Mouse (Mus musculus) mouse embryonic stem cell (cell line): ENCODE results near the gene Nedd9.
"Not testable (repeated sequence)": the region's sequence is repeated elsewhere in the genome, so short reads cannot be mapped to it uniquely, and the experiment has no call there.

Source experiments
- in situ Hi-C, 2 experiments: fragments of 300-500 bp; cut with MboI; formaldehyde crosslinking; loops; 1 replicate in 1 of 2; 3 replicates in 1 of 2; pipeline ENCODE4 v1.14.3; 2019 to 2020; ENCODE audit warnings: low sequenced_read_pairs in 2 of 2, low pct_unique_long_range_greater_than_20kb in 1 of 2, mixed read lengths in 1 of 2; ENCODE audit not compliant: unreplicated experiment in 1 of 2

Gene Nedd9

DNA sequence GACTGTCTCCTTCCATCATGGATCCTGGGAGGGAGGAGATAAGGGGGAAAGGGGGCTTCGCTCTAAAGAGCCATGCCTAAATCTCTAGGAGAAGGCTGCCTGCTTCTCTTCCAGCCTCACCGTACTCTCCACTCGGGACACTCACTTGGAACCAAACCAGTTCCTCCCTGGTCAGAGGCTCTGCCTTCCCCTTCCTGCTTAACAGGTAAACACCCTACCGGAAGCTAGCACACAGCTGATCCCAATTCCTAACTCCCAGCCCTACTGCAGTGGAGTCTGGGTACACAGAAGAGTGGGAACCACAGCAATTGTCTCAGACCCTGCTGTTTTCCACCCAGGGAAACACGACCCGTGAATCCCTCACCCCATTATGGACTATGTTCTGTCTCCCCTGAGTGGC, 191.3 kb downstream of the Nedd9 start:
- in situ Hi-C loops: no loop called here

DNA sequence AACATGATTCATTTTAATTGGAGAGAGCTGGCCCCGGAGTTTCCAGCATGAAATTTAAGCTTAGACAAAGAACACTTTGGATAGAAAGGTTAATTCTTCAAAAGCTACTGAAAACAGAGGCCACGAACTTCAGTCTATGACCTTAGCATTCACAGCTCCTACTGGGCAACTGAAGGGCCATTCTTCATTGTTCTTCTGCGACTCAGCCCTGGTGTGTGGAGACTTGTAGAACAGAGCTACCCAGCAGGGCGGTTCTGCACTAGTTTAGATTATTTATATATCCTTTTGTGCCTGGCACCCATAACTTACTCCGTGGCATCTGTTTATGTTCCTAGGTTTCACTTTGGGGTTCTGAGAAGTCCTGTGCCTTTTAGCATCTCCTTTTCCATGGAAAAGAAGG, 193.6 kb downstream of the Nedd9 start:
- in situ Hi-C loops: loop anchor here in 1 of 2 experiments (5.0 kb wide), 1 partner anchor 279 kb away; no protein-coding TSS in a partner anchor

DNA sequence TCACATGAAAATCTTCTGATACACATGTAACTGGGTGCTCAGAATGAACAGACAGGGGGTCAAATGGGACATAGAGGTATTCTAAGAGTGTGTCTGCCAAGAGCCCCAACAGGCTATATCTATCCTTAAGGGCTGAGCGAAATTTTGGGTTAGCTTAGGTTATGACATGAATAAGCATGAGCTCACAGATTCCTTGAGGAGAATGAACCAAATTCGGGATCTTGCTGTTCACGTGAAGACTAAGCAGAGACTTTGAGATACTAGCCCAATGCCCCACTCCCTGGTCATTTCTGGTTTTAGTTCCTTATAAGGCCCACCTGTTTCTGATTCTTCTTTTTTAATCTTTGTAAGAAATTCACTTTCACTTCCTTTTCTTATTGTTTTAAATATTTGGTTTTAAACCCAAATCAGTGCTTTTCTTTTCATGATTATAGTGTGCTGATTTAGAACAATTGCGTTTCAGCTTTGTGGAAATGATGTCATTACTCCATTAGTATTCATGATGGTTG, 195.6 kb downstream of the Nedd9 start:
- in situ Hi-C loops: loop anchor here in 1 of 2 experiments (5.0 kb wide), 1 partner anchor 281 kb away; no protein-coding TSS in a partner anchor

DNA sequence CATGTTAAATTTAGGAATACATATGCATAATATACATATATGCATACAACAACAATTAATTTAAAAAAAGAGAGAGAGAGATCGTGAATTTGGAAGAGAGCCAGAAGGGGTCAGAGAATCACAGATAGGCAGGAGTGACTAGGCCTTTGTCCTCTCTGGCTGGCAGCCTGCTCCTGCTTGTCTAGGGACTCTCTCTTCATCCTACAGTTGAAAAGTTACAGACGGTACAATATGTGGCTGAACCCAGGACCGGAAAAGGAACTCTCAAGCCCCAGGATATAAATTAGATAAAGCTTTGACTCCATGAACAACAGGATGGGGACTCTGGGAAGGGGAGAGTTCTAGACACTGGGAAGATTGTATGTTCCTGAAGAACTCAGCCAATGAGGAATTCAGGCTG, 200.9 kb downstream of the Nedd9 start:
- in situ Hi-C loops: loop anchor here in 1 of 2 experiments (10.0 kb wide), 1 partner anchor 289 kb away; no protein-coding TSS in a partner anchor

DNA sequence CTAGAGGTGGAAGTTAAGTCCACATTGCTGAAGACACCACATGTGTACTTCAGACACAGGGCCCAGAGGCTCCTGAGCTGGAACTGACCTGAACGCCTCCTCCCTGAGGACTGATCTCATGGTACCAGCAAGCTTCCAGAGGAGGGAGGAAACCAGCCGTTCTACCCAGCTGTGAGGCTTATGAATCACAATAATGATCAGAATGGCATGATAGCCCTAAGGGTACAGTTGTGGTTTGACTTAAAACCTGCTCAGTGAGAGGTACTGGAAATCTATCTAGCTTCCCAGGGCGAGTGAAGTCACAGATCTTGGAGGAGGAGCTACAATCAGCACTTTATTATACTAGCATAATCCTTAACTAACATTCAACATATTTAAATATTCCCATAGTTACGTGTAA, 201.7 kb downstream of the Nedd9 start:
- in situ Hi-C loops: loop anchor here in 1 of 2 experiments (10.0 kb wide), 1 partner anchor 289 kb away; no protein-coding TSS in a partner anchor

DNA sequence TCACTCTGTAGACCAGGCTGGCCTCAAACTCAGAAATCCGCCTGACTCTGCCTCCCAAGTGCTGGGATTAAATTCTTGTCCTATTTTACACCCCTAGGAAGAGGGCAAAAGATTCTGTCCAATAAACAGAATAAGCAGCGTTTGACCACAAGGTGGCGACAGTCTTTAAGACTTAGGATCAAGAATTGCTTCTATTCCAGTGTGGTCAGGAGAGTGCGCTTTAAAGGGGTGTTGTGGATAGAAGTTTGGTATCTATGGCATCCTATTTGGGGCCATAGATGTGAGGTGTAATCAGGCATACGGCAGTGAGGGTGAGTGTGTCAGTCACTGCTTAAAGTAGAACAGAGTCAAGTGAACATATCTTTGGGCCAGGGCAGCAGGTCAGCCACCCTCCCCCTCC, 203.9 kb downstream of the Nedd9 start:
- in situ Hi-C loops: loop anchor here in 1 of 2 experiments (10.0 kb wide), 1 partner anchor 292 kb away; no protein-coding TSS in a partner anchor

DNA sequence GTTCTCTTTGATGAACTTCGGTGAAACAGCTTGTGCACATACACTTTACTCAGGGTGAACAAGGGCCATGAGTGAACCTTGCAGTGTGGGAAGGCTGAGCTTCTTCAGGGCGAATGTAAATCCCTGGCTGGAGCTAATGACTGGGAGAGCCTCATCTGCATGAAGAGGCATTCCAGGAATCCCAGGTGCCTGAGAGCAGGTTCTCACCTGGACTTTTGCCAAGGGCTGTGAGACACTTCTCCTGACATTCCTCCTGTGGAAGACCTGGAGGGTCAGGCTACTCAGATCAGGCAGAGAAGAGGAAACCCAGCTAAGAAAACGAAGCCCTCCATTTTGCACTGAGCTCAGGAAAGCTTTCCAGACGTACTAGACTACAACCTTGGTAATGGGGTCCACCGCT, 206.5 kb downstream of the Nedd9 start:
- in situ Hi-C loops: loop anchor here in 1 of 2 experiments (10.0 kb wide), 1 partner anchor 294 kb away; no protein-coding TSS in a partner anchor

DNA sequence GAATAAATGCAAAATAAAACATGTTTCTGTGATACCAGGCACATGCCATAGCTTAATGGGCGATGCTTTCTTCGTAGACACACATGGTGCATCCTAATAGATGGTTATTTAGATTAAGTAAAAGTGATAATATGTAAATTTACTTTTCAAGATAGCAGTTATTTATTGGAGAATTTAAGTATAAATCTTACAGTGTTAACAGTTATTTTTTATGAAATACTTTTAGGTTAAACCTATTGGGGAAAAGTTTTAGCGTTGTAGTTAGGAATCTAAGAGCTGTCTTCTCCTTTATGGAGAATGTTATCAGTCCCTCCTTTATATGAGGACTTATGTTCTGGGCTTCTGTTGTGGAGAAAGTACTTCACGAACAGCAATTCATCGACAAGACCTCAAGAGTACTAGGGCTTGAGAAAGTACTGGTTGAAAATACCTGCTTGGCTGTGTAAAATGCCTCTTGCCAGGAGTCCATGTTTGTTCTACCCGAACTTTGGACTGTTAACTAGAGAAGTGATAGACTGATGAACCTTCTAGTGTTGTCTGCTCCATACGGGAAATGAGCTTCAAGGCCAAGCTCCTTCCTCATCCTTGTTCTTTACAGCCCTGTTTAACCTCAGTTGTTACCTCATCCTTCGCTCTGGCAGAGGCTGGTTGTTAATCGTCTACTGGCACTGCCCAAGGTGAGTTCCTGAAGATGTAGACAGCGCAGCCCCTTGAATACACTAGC, 213.1 kb downstream of the Nedd9 start, which contains the start of gene Gm17364:
Gene Gm17364 (minus strand): TSS at position 51 of the 724 bp plus-strand sequence.
- in situ Hi-C loops: no loop called here

DNA sequence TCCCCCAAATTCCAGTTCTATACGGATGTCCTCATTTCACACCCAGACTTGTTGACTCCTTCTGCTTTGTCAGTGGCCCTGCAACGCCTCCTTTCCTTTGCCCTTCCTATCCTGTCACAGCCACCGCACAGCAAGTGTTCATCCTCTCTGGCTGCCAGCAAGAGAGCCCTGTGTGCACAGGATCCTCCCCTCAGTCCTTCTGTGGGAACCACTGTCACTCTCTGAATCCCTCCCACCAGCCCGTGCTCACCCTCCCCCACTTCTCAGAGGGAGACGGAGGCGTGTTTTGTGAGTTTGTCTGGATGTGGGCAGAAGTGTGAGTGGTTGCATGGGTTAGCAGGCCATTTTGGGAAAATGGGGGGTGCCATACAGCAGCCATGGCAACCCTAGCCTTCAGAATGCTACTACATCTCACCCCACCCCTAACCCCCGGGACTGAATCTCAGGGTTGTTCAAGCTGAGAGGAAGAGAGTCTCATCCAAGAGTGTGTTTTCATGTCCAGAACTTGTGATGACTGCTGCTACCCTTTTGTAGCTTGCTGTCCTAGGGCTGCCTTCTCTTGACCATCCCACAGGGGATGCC, 219.2 kb downstream of the Nedd9 start:
- in situ Hi-C loops: no loop called here

DNA sequence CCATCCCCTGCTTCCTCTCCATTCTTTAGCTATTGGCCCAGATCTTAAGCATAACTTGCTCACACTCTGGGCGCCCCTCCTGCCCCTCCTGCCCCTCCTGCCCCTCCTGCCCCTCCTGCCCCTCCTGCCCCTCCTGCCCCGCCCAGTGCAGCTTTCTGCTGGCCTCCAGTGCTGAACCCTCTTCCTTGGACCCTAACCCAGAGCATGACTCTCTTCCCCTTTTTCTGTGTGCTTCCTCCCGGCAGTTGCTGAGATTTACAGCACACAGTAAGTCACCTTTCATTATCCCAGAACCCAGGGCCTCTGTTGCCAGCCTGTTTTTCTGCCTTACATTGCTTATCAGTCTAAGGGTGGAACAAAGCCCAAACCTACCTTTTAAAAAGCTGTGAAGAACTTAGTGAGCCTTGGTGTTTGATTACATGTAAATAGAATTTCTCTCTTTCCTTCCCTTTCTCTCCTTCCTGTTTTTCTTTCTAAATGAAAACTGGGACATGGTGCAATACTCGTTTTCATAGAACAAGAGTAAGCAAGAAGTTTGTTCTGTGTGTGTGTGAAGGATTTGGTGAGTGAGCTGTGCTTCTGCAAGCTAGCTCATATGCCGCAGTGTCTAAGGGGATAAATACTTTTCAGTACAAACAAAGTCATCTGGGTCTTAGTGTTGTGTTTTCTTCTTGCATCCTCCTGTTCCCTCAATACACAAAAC, 223.7 kb downstream of the Nedd9 start:
- in situ Hi-C loops: no loop called here

DNA sequence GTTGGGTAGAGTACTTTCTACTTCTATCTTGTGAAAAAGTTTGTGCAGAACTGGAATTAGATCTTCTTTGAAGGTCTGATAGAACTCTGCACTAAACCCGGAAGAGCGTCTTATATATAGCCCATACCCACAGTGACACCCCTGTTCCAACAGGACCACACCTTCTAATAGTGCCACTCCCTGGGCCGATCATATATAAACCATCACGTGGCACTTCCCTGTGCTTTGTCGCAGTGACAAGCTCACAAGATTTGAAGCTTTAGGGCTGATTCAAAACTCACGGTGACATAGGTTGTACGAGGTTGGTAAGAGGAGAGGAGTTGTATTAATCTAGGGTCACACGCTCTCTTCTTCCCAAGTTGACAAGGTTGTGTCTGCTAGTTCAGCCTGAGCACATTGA, 225.5 kb downstream of the Nedd9 start:
- in situ Hi-C loops: not testable (repeated sequence)
